Mouse (Mus musculus): Measurements from ENCODE around the gene Ccnjl.

GRCm38 (mm10) chr11:43549701-43550100 is 21.1 kb downstream of the Ccnjl start:
- TF ChIP-seq POLR2A (IDR thresholded peaks at IDR 0.05; ENCODE audit: low read depth, low read length) (no peak), CTCF (IDR thresholded peaks at IDR 0.05; ENCODE audit: extremely low read depth, insufficient read depth, insufficient read length, insufficient replicate concordance) (no peak)

Measured in spleen, adult 2 months (tissue).